Mouse (Mus musculus) embryo, embryonic 11 days (tissue): ENCODE data around the gene Fem1b.
A peak's percentile ranks its signal among the peaks of the same experiment; 100 is the strongest.

Experiments used
- DNase-seq: peaks from one replicate; pipeline ENCODE4 v3.0.0-alpha.2; 2015

Fem1b gene

GRCm38 (mm10) chr9:62777461-62777860 is 34.3 kb downstream of the Fem1b start:
- DNase-seq = peak; percentile 72

- peak; percentile 31 for DNase-seq
Observed at GRCm38 (mm10) chr9:62775464-62775863, 36.3 kb downstream of the Fem1b start.

- DNase-seq = no peak
Observed at GRCm38 (mm10) chr9:62772746-62773145, 39.0 kb downstream of the Fem1b start.

GRCm38 (mm10) chr9:62768361-62768760 is 43.4 kb downstream of the Fem1b start:
- no peak for DNase-seq

GRCm38 (mm10) chr9:62767464-62767863 is 44.3 kb downstream of the Fem1b start:
- no peak for DNase-seq

- DNase-seq = no peak
Observed at GRCm38 (mm10) chr9:62765346-62765745, 46.4 kb downstream of the Fem1b start.

- peak; percentile 50 for DNase-seq
Observed at GRCm38 (mm10) chr9:62763478-62763877, 48.3 kb downstream of the Fem1b start.

- peak; percentile 23 for DNase-seq
Observed at GRCm38 (mm10) chr9:62759601-62760000, 52.1 kb downstream of the Fem1b start.

- DNase-seq = no peak
Observed at GRCm38 (mm10) chr9:62758288-62758687, 53.4 kb downstream of the Fem1b start.

- no peak for DNase-seq
Observed at GRCm38 (mm10) chr9:62750381-62750780, 61.4 kb downstream of the Fem1b start.

- no peak for DNase-seq
Observed at GRCm38 (mm10) chr9:62749666-62750065, 62.1 kb downstream of the Fem1b start.

- DNase-seq = no peak
Observed at GRCm38 (mm10) chr9:62746646-62747045, 65.1 kb downstream of the Fem1b start.

GRCm38 (mm10) chr9:62744558-62745275 is 67.0 kb downstream of the Fem1b start:
- DNase-seq = peak; percentile 71
